In the genomic region with DNA sequence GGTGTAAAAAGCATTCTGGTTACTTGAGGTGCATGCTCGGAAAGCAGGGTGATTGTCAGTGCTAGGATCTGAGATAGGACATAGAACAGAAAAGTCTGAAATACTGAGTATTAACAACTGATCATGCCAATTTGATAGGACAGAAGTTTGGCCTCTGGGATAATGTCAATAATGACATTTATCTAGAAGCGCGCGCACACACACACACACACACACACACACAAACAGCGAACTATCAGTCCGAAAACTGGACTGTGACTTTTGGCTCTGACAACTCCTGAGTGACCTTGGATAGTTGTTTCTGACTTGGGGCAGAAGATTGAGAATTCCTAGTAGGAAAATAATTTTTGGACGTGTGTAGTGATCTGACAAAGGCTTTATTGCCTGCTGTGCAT, we compare ENCODE assay signal across 8 mouse cellular contexts. TPM values are rescaled to one million over a fixed set of nuclear protein-coding genes. Genes with fewer than 3 reads are reported as not detected.
A peak's percentile ranks its signal among the peaks of the same experiment; 100 is the strongest.
DNase-seq lines count a peak whose midpoint lies in the region; ATAC-seq and TF ChIP-seq lines count a peak whose summit lies in the region.

No protein-coding gene starts in this region.

- no peak for ATAC-seq in forebrain, embryonic 13.5 days
- no peak for ATAC-seq in liver, embryonic 12.5 days

- H3K4me2 ChIP-seq in forebrain, embryonic 13.5 days = peak overlapping the region; percentile 87
- H3K4me2 ChIP-seq in liver, embryonic 12.5 days = peak overlapping the region; percentile 98

- peaks cover 49% of the 10 kb centered on the region for H3K79me3 ChIP-seq in C2C12 (ENCODE audit: low read depth)

- H3K36me3 ChIP-seq in heart, adult 2 months (ENCODE audit: control insufficient read depth, insufficient read depth, low read length) = peaks cover 4% of the 10 kb centered on the region; the same call in 1 of the 2 replicates
- H3K36me3 ChIP-seq in C2C12 (ENCODE audit: control insufficient read depth, insufficient read depth) = no peaks in the 10 kb centered on the region
- H3K36me3 ChIP-seq in forebrain, embryonic 13.5 days (ENCODE audit: poor library complexity, severe bottlenecking) = no peaks in the 10 kb centered on the region
- H3K36me3 ChIP-seq in liver, embryonic 12.5 days = no peaks in the 10 kb centered on the region

- peak overlapping the region; percentile 96 for H3ac ChIP-seq in C2C12 (ENCODE audit: control insufficient read depth, insufficient read length, low read depth)

- peak overlapping the region; percentile 96 for H3K9ac ChIP-seq in heart, adult 2 months (ENCODE audit: low read depth, low read length)
- peak overlapping the region; percentile 96 for H3K9ac ChIP-seq in forebrain, embryonic 13.5 days
- peak overlapping the region; percentile 94 for H3K9ac ChIP-seq in liver, embryonic 12.5 days

- TF ChIP-seq POLR2A in heart, adult 2 months (IDR thresholded peaks at IDR 0.05; ENCODE audit: insufficient read depth, low read depth, low read length) = no peak

- H3K4me3 ChIP-seq in heart, adult 2 months = peak overlapping the region; percentile 65
- peak overlapping the region; percentile 84 for H3K4me3 ChIP-seq in C2C12 (ENCODE audit: insufficient read depth, poor library complexity, severe bottlenecking)
- H3K4me3 ChIP-seq in forebrain, embryonic 13.5 days = peak overlapping the region; percentile 88
- peak overlapping the region; percentile 96 for H3K4me3 ChIP-seq in liver, embryonic 12.5 days

- intact Hi-C loops in heart, adult 2 months (cut with DNase I) = loop anchor here (5.0 to 10.0 kb wide), 3 partner anchors 92 to 1049 kb away; a partner anchor contains a TSS

- H3K79me2 ChIP-seq in heart, adult 2 months (replicated peaks; ENCODE audit: control insufficient read depth, insufficient read depth, low read length) = 0 out of 2 replicates have a peak, but pooled peaks cover 3% of the 10 kb centered on the region
- peaks cover 59% of the 10 kb centered on the region for H3K79me2 ChIP-seq in C2C12 (ENCODE audit: control insufficient read depth, insufficient read depth)

- WGBS in heart, adult 2 months = 6% methylated on average over 7 of the region's 7 CpGs
- 34% methylated on average over 7 of the region's 7 CpGs for WGBS in forebrain, embryonic 13.5 days
- WGBS in liver, embryonic 12.5 days (ENCODE audit: insufficient replicate concordance) = 22% methylated on average over 7 of the region's 7 CpGs

- no peak for DNase-seq in heart, adult 2 months
- no peak for DNase-seq in heart, adult 8-10 months (ENCODE audit: low spot score)
- no peak for DNase-seq in right cerebral cortex, postnatal 14 days
- DNase-seq in adrenal gland, adult 18-20 months (ENCODE audit: low spot score in 2 of 2) = no peak
- DNase-seq in spleen, postnatal 36 days (ENCODE audit: low spot score in 2 of 2) = no peak

- H3K27me3 ChIP-seq in heart, adult 2 months (ENCODE audit: control insufficient read depth, insufficient read depth, low read length) = no peaks in the 10 kb centered on the region
- H3K27me3 ChIP-seq in C2C12 (ENCODE audit: control insufficient read depth, insufficient read depth, insufficient read length) = no peaks in the 10 kb centered on the region
- no peaks in the 10 kb centered on the region for H3K27me3 ChIP-seq in forebrain, embryonic 13.5 days
- no peaks in the 10 kb centered on the region for H3K27me3 ChIP-seq in liver, embryonic 12.5 days (replicated peaks)

- no peak for TF ChIP-seq EP300 in heart, adult 2 months (IDR thresholded peaks at IDR 0.05; ENCODE audit: insufficient read depth, low read depth, low read length)

- peak overlapping the region; percentile 86 for H3K27ac ChIP-seq in heart, adult 2 months
- H3K27ac ChIP-seq in forebrain, embryonic 13.5 days = no peak overlapping the region
- peak overlapping the region; percentile 93 for H3K27ac ChIP-seq in liver, embryonic 12.5 days

- TF ChIP-seq CTCF in heart, adult 2 months (IDR thresholded peaks at IDR 0.05) = no peak
- TF ChIP-seq CTCF in C2C12 (IDR thresholded peaks at IDR 0.05; ENCODE audit: control insufficient read depth, insufficient read depth, insufficient read length) = no peak

- H3K4me1 ChIP-seq in heart, adult 2 months (ENCODE audit: control insufficient read depth, insufficient read depth, low read length) = peaks cover 2% of the 10 kb centered on the region
- H3K4me1 ChIP-seq in forebrain, embryonic 13.5 days = peaks cover 24% of the 10 kb centered on the region
- H3K4me1 ChIP-seq in liver, embryonic 12.5 days = peaks cover 57% of the 10 kb centered on the region

- no peaks in the 10 kb centered on the region for H3K9me3 ChIP-seq in forebrain, embryonic 13.5 days (replicated peaks)
- no peaks in the 10 kb centered on the region for H3K9me3 ChIP-seq in liver, embryonic 12.5 days (replicated peaks)

TF ChIP-seq in C2C12, 6 proteins besides CTCF, POLR2A, EP300 and RAD21:
- TF ChIP-seq FOSL1 (IDR thresholded peaks at IDR 0.05; ENCODE audit: insufficient read depth, low read length, poor library complexity, severe bottlenecking) (no peak), USF1 (IDR thresholded peaks at IDR 0.05; ENCODE audit: low read depth) (no peak), MYOD1 (IDR thresholded peaks at IDR 0.05; ENCODE audit: control insufficient read depth, insufficient read length, low read depth) (no peak), CEBPB (IDR thresholded peaks at IDR 0.05; ENCODE audit: low read depth) (no peak), MYOG (IDR thresholded peaks at IDR 0.05; ENCODE audit: control insufficient read depth, extremely low read depth, insufficient read length) (no peak), MAX (IDR thresholded peaks at IDR 0.05) (no peak)

RNA-seq across cellular contexts. Expression of a gene that starts 0.8 kb away (rescaled TPM):
- total RNA-seq in heart, adult 2 months (2021) = 1 to 10 TPM; 5.7 TPM
- not detected in 2 replicates for polyA plus RNA-seq in heart, adult 2 months (2012; rRNA removed)
- total RNA-seq in heart, adult 8-10 months (2022) = 1 to 10 TPM in 2 of 4 experiments, under 1 TPM in 1, not detected in 1; 0.57 to 7.1 (median 1.7) TPM
- not detected for polyA plus RNA-seq in C2C12 (2012; fragmentation: generic; extraction: Trizol)
- polyA plus RNA-seq in forebrain, embryonic 13.5 days (2015; fragmentation: Nextera tagmentation; extraction: Ambion mirVana) = 7.7 and 8.7 TPM in 2 replicates
- polyA plus RNA-seq in liver, embryonic 12.5 days (2016; fragmentation: Nextera tagmentation; extraction: Ambion mirVana) = 11.4 and 12.4 TPM in 2 replicates
- 1 to 10 TPM; 2.0 to 3.8 TPM for total RNA-seq in adrenal gland, adult 18-20 months (2021)

RNA-seq across cellular contexts. Expression of a gene that starts 8.9 kb away (rescaled TPM):
- total RNA-seq in heart, adult 2 months (2021) = 10 to 100 TPM; 18.1 to 22.1 TPM
- 5.3 and 7.8 TPM in 2 replicates for polyA plus RNA-seq in heart, adult 2 months (2012; rRNA removed)
- 10 to 100 TPM; 18.8 to 22.3 (median 22.0) TPM for total RNA-seq in heart, adult 8-10 months (2022)
- 7.4 TPM for polyA plus RNA-seq in C2C12 (2012; fragmentation: generic; extraction: Trizol)
- 4.2 and 5.9 TPM in 2 replicates for polyA plus RNA-seq in forebrain, embryonic 13.5 days (2015; fragmentation: Nextera tagmentation; extraction: Ambion mirVana)
- polyA plus RNA-seq in liver, embryonic 12.5 days (2016; fragmentation: Nextera tagmentation; extraction: Ambion mirVana) = 8.2 and 9.2 TPM in 2 replicates
- 10 to 100 TPM; 14.0 to 14.1 TPM for total RNA-seq in adrenal gland, adult 18-20 months (2021)

RNA-seq across cellular contexts. Expression of a gene that starts 16.9 kb away (rescaled TPM):
- total RNA-seq in heart, adult 2 months (2021) = 1 to 10 TPM; 3.0 to 3.1 TPM
- 1.6 and 2.7 TPM in 2 replicates for polyA plus RNA-seq in heart, adult 2 months (2012; rRNA removed)
- 1 to 10 TPM; 2.3 to 3.3 (median 3.1) TPM for total RNA-seq in heart, adult 8-10 months (2022)
- polyA plus RNA-seq in C2C12 (2012; fragmentation: generic; extraction: Trizol) = 39.6 TPM
- 6.3 and 6.8 TPM in 2 replicates for polyA plus RNA-seq in forebrain, embryonic 13.5 days (2015; fragmentation: Nextera tagmentation; extraction: Ambion mirVana)
- polyA plus RNA-seq in liver, embryonic 12.5 days (2016; fragmentation: Nextera tagmentation; extraction: Ambion mirVana) = 14.1 and 15.0 TPM in 2 replicates
- total RNA-seq in adrenal gland, adult 18-20 months (2021) = 10 to 100 TPM; 14.9 to 24.8 TPM

RNA-seq across cellular contexts. Expression of a gene that starts 31.1 kb away (rescaled TPM):
- total RNA-seq in heart, adult 2 months (2021) = 10 to 100 TPM; 13.6 TPM
- polyA plus RNA-seq in heart, adult 2 months (2012; rRNA removed) = 10.4 and 14.3 TPM in 2 replicates
- 10 to 100 TPM; 11.0 to 16.3 (median 14.8) TPM for total RNA-seq in heart, adult 8-10 months (2022)
- 102 TPM for polyA plus RNA-seq in C2C12 (2012; fragmentation: generic; extraction: Trizol)
- 149 and 156 TPM in 2 replicates for polyA plus RNA-seq in forebrain, embryonic 13.5 days (2015; fragmentation: Nextera tagmentation; extraction: Ambion mirVana)
- polyA plus RNA-seq in liver, embryonic 12.5 days (2016; fragmentation: Nextera tagmentation; extraction: Ambion mirVana) = 38.8 and 39.0 TPM in 2 replicates
- total RNA-seq in adrenal gland, adult 18-20 months (2021) = 10 to 100 TPM; 30.8 to 32.2 TPM
